Mouse (Mus musculus) ES-Bruce4 (cell line): ENCODE measurements at regions not wholly inside any gene's neighbourhood (a gene's known extent, or its start where the extent isn't known, plus 50 kb on each side); places are given as distances from the start of the nearest gene placed in this dataset.

Experiments used
- CTCF ChIP-seq: IDR thresholded peaks from one replicate; pipeline ENCODE4 v1.8.1; 2011; ENCODE audit warnings: low read depth, low read length
- POLR2A ChIP-seq: IDR thresholded peaks from one replicate; pipeline ENCODE4 v1.8.1; 2011; ENCODE audit warnings: low read length; ENCODE audit not compliant: insufficient read depth

GRCm38 (mm10) chr4:53315121-53315875 lies 124.9 kb upstream of the Slc44a1 start:
- TF ChIP-seq CTCF, result no peak
- no peak for TF ChIP-seq POLR2A
